Mouse (Mus musculus): ENCODE results near the gene Mrm3. TPM values are rescaled to one million over a fixed set of nuclear protein-coding genes. Genes with fewer than 3 reads are reported as not detected.

Mrm3 gene
- total RNA-seq (2021) (10 to 100 TPM; 21.8 to 23.4 TPM), polyA plus RNA-seq (2012; rRNA removed) (11.9 and 18.7 TPM in 2 replicates)
- long read RNA-seq, transcript Mrm3-201 (4 exons, 1,510 nt): major isoform, 26 of 46 reads
- long read RNA-seq, partial matches to known transcripts: 0 of 46 reads
- long read RNA-seq, other reads (novel, unspliced or antisense): 20 of 46 reads

DNA sequence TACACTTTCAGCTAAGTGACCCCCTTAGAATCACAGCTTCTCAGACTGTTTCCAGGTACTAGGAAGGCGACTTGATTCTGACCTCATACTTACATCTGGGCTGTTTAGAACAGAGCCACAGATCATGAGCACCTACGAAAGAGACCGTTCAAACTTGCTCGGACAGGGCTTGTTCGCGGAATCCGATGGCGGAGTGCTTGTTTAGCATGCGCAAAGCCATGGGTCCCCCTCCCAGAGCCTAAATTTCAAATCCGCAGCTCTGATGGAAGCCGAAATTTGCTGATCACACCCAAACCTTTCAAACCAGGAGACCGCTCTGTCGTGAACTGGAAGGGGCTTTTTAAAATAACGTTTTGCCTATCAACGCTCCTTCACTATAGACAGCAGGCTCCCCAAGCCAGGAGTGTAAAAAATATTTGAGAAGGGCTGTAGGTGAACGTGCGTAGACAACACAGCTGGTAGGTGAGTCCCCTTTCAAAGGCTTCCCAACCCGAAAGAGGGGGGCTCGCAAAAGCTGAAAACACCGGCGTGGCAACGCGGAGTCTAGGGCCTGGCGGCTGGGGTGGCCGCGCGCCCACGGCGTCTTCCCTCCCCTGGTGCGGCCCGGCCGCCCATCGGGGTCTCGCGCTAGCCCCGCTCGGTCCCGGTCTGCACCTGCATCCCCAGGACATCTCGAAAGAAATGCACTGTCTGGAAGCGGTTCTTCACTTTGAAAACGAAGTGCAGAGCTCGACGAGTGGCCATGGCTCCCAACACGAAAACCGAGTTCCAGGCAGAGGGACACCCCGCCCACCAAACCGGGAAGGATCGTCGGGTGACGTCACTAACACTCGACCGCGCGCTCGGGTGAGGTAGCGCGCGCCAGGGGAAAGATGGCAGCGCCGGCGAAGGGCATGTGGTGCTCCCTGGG lies at the start of gene Mrm3, which contains the start of gene Glod4:
Mrm3 (plus strand) TSS at position 815 of the 910 bp plus-strand sequence.
Glod4 (minus strand) TSS at position 825 of the 910 bp plus-strand sequence.
- Histone ChIP-seq H3K27me3 (ENCODE audit: control insufficient read depth, insufficient read depth, low read length) (no peaks in the 10 kb centered on the region), H3K27ac (peak within 1 kb of the TSS; percentile 82), H3K79me2 (replicated peaks; ENCODE audit: control insufficient read depth, insufficient read depth, low read length) (no peaks in the 10 kb centered on the region), H3K4me3 (peak within 1 kb of the TSS; percentile 93), H3K36me3 (ENCODE audit: control insufficient read depth, insufficient read depth, low read length) (peaks cover 2% of the 10 kb centered on the region; the same call in 1 of the 2 replicates), H3K9ac (ENCODE audit: low read depth, low read length) (peak within 1 kb of the TSS; percentile 76), H3K4me1 (ENCODE audit: control insufficient read depth, insufficient read depth, low read length) (peaks cover 3% of the 10 kb centered on the region)
- intact Hi-C loops (cut with DNase I): no loop called here
- under 1% methylated on average over 61 of the region's 61 CpGs for WGBS
- peak; percentile 91 to 95 for DNase-seq
- TF ChIP-seq POLR2A (IDR thresholded peaks at IDR 0.05; ENCODE audit: insufficient read depth, low read depth, low read length) (peak; percentile 78), CTCF (IDR thresholded peaks at IDR 0.05) (no peak)

DNA sequence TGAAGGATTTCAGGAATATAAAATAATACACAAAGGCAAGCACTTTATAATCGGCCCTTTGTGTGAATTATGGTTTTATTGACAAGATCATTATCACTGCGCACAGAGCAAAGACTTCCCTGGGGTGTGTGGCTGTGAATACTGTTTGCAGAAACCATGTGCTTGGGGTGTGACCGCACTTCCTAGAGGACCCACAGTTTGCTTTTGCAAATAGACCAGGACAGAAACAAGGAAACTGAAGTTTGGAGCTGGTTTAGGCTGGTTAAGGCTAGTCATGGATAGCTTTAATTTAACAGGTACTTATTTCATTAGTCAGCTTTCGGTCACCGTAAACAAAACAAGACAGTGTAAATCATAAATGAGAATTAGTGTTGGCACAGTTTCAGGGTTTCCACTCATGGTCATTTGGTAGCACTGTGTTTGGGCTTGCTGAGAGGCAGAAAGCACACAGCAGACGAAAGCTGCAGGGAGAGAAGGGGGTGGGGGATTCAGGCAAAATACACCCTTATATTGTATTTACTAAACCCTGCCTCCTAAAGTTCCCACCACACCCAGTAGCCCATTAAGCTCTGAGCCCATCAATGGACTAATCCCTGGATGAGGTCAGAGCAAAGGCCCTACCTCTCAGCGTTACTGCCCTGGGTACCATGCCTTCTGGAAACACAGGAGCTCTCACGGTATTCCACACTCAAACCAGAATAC lies 47.1 kb upstream of the Mrm3 start:
- Histone ChIP-seq H3K79me2 (replicated peaks; ENCODE audit: control insufficient read depth, insufficient read depth, low read length) (no peaks in the 10 kb centered on the region), H3K9ac (ENCODE audit: low read depth, low read length) (no peak overlapping the region), H3K4me1 (ENCODE audit: control insufficient read depth, insufficient read depth, low read length) (no peaks in the 10 kb centered on the region), H3K4me3 (no peak overlapping the region), H3K27me3 (ENCODE audit: control insufficient read depth, insufficient read depth, low read length) (no peaks in the 10 kb centered on the region), H3K27ac (no peak overlapping the region), H3K36me3 (ENCODE audit: control insufficient read depth, insufficient read depth, low read length) (no peaks in the 10 kb centered on the region)
- TF ChIP-seq EP300 (IDR thresholded peaks at IDR 0.05; ENCODE audit: insufficient read depth, low read depth, low read length) (no peak), POLR2A (IDR thresholded peaks at IDR 0.05; ENCODE audit: insufficient read depth, low read depth, low read length) (no peak), CTCF (IDR thresholded peaks at IDR 0.05) (no peak)
- no peak for DNase-seq
- intact Hi-C loops (cut with DNase I): no loop called here
- 57% methylated on average over 8 of the region's 8 CpGs for WGBS

GRCm38 (mm10) chr11:76196977-76197469 lies 46.5 kb upstream of the Mrm3 start:
- no peaks in the 10 kb centered on the region for H3K79me2 ChIP-seq (replicated peaks; ENCODE audit: control insufficient read depth, insufficient read depth, low read length)
- no peaks in the 10 kb centered on the region for H3K36me3 ChIP-seq (ENCODE audit: control insufficient read depth, insufficient read depth, low read length)
- intact Hi-C loops (cut with DNase I): no loop called here
- no peak overlapping the region for H3K9ac ChIP-seq (ENCODE audit: low read depth, low read length)
- WGBS: 40% methylated on average over 8 of the region's 8 CpGs
- H3K27me3 ChIP-seq (ENCODE audit: control insufficient read depth, insufficient read depth, low read length): no peaks in the 10 kb centered on the region
- TF ChIP-seq EP300 (IDR thresholded peaks at IDR 0.05; ENCODE audit: insufficient read depth, low read depth, low read length) (no peak), POLR2A (IDR thresholded peaks at IDR 0.05; ENCODE audit: insufficient read depth, low read depth, low read length) (no peak), CTCF (IDR thresholded peaks at IDR 0.05) (no peak)
- no peak overlapping the region for H3K27ac ChIP-seq
- no peak overlapping the region for H3K4me3 ChIP-seq
- DNase-seq: no peak
- H3K4me1 ChIP-seq (ENCODE audit: control insufficient read depth, insufficient read depth, low read length): no peaks in the 10 kb centered on the region

DNA sequence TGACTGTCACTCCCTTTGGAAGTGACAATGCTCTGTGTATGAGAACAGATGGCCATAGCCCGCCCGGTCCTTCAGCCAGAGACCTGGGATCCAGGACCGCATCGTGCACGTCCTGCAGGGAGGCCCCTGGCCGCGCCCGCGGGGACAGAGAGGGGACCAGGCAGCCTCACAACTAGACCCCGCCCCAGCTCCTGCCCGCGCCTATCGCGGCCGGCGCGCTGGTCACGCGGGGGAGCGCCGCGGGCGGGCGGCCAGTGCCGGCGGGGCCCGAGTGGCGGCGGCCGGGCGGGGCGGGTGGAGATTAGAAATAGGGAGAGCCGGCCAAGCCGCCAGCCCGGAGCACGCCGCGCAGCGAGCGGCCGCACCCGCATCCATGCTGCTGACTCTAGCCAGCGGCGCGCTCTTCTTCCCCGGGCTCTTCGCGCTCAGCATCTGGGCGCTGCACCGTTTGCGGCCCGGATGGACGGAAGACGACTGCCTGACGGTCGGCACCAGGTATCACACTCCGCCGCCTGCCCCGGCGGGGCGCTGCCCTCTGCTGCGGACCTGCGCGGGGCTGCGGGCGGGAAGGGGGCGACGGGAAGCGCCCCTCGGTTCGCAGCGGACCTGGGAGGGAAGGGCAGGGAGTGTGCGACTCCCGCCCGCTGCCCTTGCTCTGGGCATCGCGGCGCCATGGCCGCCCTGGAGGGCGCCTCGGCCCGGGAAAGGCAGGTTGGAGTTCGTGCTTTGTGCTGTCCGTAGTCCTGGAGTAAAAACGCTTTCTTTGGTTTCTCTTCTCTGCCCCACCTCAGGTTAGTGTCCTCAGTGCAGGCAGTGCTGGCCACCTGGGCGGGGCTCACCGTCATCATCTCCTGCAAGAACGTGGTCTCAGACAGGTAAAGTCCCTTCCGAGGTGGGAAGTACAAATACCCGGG lies 41.5 kb upstream of the Mrm3 start:
- 0 out of 2 replicates have a peak, but pooled peaks have one; percentile 9 for TF ChIP-seq CTCF (IDR thresholded peaks at IDR 0.05)
- TF ChIP-seq EP300 (IDR thresholded peaks at IDR 0.05; ENCODE audit: insufficient read depth, low read depth, low read length): no peak
- TF ChIP-seq POLR2A (IDR thresholded peaks at IDR 0.05; ENCODE audit: insufficient read depth, low read depth, low read length): peak; percentile 78
- Histone ChIP-seq H3K36me3 (ENCODE audit: control insufficient read depth, insufficient read depth, low read length) (peaks cover 2% of the 10 kb centered on the region; the same call in 1 of the 2 replicates), H3K27me3 (ENCODE audit: control insufficient read depth, insufficient read depth, low read length) (no peaks in the 10 kb centered on the region), H3K27ac (peak overlapping the region; percentile 81), H3K9ac (ENCODE audit: low read depth, low read length) (peak overlapping the region; percentile 88), H3K4me3 (peak overlapping the region; percentile 86), H3K79me2 (replicated peaks; ENCODE audit: control insufficient read depth, insufficient read depth, low read length) (no peaks in the 10 kb centered on the region), H3K4me1 (ENCODE audit: control insufficient read depth, insufficient read depth, low read length) (no peaks in the 10 kb centered on the region; the same call in 1 of the 2 replicates)
- DNase-seq: peak; percentile 93 to 95
- WGBS: 2% methylated on average over 68 of the region's 90 CpGs
- intact Hi-C loops (cut with DNase I): loop anchor here (1.0 to 2.0 kb wide), 2 partner anchors 15 to 23 kb away; partner anchors contain the start of genes Dbil5, Fam57a, Gemin4 and Vps53

DNA sequence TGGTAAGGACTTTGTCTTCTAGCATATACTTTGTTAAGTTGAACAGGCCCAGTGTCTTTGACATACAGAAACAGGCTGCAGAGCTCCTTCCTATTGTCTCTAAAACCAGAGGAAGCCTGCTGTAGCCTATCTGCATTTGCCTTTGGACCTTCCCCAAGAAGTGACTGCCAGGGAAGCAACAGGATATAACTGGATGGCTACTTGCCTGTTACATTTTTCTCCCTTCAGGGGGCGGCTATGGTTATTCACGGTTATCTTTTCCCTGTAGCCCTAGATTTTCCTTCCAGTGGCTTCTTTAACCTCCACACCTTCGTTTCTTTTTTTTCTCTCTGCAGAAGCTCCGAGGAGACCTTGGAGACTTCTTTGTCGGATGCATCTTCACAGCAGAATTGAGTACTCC lies 36.7 kb upstream of the Mrm3 start:
- WGBS: 43% methylated on average over 5 of the region's 5 CpGs

More for the DNA sequence above, 36.7 kb upstream of the Mrm3 start:
- Histone ChIP-seq H3K4me1 (ENCODE audit: control insufficient read depth, insufficient read depth, low read length) (no peaks in the 10 kb centered on the region; the same call in 1 of the 2 replicates), H3K27ac (no peak overlapping the region), H3K4me3 (no peak overlapping the region), H3K36me3 (ENCODE audit: control insufficient read depth, insufficient read depth, low read length) (peaks cover 2% of the 10 kb centered on the region; the same call in 1 of the 2 replicates), H3K27me3 (ENCODE audit: control insufficient read depth, insufficient read depth, low read length) (no peaks in the 10 kb centered on the region), H3K79me2 (replicated peaks; ENCODE audit: control insufficient read depth, insufficient read depth, low read length) (no peaks in the 10 kb centered on the region), H3K9ac (ENCODE audit: low read depth, low read length) (no peak overlapping the region)
- intact Hi-C loops (cut with DNase I): no loop called here
- no peak for DNase-seq
- TF ChIP-seq POLR2A (IDR thresholded peaks at IDR 0.05; ENCODE audit: insufficient read depth, low read depth, low read length) (no peak), EP300 (IDR thresholded peaks at IDR 0.05; ENCODE audit: insufficient read depth, low read depth, low read length) (no peak), CTCF (IDR thresholded peaks at IDR 0.05) (no peak)

Measured in heart, adult 2 months (tissue).